Mouse (Mus musculus) monocyte, adult 2 months (primary cell): ENCODE results near the gene Hbb-bt.
"Not testable (repeated sequence)": the region's sequence is repeated elsewhere in the genome, so short reads cannot be mapped to it uniquely, and the experiment has no call there.

ENCODE experiments used
- DNase-seq, 2 experiments: peaks; one replicate each; pipeline ENCODE4 v3.0.0; 2022; ENCODE audit warnings: low spot score in 2 of 2, low read depth in 1 of 2

Gene Hbb-bt

DNA sequence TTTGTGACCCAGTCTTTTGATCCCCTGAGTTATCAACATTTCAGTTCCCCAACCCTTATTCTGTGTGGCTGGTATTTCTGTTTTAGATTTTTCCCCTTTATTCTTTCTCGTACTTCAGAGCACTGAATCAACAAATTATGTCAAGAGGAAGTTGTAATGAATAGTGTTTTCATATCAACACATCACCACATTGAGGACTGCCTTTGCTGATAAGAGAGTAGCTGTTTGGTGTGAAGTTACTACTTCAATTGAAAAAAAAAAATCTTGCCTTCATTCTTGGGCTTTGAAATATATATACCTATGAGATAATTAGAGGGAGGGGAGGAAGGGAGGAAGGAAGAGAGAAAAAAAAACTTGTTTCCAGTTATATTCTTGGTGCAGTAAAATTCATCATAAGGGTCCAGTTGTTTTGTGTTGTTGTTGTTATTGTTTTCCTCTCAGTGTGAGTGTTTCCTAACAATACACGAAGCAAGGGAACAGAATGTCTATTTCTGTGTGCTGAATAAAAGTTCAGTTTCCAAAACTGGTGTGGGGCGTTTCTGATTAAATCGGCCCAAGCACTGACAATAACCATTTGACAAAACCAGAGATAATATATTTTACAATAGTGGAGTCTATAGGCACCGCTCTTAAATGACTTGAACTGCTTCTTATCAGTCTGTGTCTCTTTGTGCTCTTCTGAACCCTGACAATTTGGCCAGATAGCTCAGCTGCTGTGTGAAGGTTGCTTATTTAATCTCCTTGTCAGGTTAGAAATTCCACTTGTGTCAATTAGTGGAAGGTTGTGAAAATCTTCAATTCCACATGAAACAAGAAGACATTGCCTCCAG, 4.6 kb downstream of the Hbb-bt start:
- no peak for DNase-seq

DNA sequence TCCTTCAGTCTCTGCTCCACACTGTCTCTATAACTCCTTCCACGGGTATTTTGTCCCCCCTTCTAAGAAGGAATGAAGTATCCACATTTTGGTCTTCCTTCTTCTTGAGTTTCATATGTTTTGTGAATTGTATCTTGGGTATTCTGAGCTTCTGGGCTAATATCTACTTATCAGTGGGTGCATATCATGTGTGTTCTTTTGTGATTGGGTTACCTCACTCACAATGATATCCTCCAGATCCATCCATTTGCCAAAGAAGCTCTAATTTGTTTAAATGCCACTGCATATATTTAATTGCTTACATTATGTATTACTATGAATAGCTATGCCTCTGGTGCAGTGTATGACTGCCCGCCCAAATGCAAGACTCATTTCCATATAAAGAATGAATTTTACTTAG, 5.7 kb downstream of the Hbb-bt start:
- not testable (repeated sequence) for DNase-seq

DNA sequence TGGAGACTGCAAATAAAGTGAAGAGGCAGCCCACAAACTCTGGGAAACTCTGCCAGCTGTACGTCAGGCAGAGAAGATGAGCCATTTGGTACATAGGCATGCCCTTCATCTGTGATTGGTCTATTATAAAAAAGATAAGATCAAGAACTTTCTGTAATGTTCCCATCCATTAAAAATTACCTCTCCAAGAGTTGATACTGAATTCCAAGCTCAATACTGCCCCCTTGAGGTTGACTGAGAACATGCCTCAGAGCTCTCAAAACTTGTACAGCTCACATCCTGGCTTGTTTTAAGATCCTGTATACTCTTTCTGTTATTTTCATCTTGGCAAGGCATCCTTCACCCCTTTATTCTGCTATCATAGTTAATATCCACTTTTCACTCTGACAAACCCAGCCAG, 6.9 kb downstream of the Hbb-bt start:
- DNase-seq: no peak

DNA sequence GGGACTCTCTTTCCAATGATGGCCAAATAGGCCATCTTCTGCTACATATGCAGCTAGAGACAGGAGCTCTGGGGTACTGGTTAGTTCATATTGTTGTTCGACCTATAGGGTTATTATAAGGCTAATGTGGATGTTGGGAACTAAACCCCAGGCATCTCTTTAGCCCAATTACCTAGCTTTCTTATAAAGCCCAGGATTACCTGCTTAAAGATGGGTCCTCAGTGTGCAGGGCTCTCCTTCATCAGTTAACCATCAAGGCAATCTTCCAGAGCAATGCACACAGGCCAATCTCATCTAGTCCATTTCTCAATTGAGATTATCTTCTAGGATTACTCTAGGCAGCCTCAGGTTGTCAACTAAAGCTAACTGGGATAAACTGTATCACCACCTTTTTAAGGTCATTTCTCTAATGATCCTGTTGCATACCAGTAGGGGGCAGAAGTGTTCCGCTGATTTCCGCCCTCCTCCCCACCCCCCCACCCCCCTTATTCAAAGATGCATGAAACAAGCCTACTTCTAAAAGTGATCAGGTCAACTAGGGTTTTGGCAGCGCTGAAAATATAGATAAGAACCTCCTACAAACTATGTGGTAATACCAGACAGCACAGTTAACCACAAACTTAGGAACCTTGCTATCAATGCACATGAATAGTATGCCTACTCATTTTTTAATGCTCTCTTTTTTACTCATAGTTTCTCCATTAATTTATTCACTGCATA, 21.0 kb downstream of the Hbb-bt start:
- no peak for DNase-seq

DNA sequence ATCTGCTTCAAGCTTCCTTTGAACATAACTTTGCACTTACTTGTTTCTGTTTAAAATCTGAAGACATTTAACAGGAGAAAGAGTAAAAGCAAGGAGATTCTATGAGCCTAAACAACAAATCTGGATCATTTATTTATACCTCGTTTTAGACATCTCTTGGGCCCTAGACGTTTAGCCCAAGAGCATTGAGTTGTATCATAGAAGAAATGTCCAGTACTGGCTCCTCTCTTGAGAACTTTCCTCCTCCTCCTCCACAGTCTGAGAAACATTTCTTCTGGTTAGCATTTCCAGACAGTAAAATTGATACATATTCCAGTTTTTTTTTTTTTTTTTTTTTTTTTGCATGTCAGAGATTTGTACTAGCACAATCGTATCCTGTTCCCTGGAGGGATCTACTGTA, 22.1 kb downstream of the Hbb-bt start, which contains the start of gene Olfr67:
Gene Olfr67 (minus strand): TSS at position 101 of the 400 bp plus-strand sequence.
- DNase-seq: no peak

DNA sequence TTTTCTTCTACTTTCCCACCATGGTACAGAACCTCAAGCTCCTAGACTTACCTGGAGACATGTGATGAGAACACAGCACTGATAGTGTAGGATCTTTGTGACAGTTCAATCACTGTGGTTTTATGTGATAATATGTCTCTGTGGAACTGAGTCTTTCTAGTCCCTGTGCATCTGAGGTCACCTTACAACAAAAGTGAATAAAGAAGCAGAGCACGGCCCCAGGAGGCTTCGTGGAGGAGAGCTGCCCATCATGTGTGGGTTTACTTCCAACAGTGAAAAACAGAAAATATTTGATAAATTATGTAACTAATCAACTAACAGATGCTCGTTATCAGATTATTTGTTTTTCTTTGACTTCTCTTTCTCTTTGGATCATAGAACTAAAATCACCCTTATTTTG, 34.2 kb downstream of the Hbb-bt start, which contains the start of gene Olfr68:
Gene Olfr68 (minus strand): TSS at position 101 of the 400 bp plus-strand sequence.
- DNase-seq: no peak

DNA sequence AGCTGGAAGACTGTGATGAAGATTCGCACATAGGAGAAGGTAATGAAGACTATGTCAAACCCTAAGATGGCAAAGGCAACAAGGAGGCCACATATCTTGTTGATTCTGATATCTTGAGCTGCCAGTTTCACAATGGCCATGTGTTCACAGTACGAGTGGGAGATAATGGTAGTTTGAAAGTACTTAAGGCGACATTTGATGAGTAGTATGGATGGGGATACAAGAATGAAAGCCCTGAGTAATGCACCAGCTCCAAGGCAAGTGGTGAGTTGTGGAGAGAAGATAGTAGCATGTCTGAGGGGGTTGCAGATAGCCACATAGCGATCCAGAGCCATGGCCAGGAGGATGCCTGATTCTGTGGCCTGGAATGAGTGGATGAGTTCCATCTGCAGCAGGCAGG, 36.1 kb downstream of the Hbb-bt start:
- not testable (repeated sequence) for DNase-seq

DNA sequence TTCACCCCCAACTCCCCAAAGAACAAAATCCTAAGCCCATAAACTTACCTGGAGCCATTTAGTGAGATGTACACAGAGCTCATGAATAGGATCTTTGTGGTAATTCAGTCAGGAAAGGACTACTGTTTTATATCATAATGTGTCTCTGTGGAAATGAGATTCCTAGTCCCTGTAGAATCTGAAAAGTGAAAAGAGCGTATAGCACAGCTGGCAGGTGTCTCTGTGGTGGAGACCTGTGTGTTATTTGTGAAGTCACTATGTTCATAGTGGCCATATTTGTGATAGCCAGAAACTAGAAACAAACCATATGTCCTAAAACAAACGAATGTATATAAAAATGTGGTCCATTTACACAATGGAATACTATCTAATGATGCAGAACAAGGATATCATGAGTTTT, 42.3 kb downstream of the Hbb-bt start, which contains the start of gene Olfr69:
Gene Olfr69 (minus strand): TSS at position 101 of the 400 bp plus-strand sequence.
- no peak for DNase-seq

DNA sequence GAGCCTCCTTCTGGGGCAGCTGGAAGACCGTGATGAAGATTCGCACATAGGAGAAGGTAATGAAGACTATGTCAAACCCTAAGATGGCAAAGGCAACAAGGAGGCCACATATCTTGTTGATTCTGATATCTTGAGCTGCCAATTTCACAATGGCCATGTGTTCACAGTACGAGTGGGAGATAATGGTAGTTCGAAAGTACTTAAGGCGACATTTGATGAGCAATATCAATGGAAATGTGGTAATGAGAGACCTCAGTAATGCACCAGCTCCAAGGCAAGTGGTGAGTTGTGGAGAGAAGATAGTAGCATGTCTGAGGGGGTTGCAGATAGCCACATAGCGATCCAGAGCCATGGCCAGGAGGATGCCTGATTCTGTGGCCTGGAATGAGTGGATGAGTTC, 46.1 kb downstream of the Hbb-bt start:
- not testable (repeated sequence) for DNase-seq
